ENCODE assay signal across 32 mouse cellular contexts in genomic region chr2:4596992-4597391, GRCm38 (mm10). TPM values are rescaled to one million over a fixed set of nuclear protein-coding genes. Genes with fewer than 3 reads are reported as not detected.
DNase-seq lines count a peak whose midpoint lies in the region; ATAC-seq and TF ChIP-seq lines count a peak whose summit lies in the region.
"Had no signal": no experiment of that assay in that cellular context is flagged by ENCODE, and none has a peak within 500 bp of the region (broad histone marks: within the 10 kb centered on the region; RNA-seq: fewer than 3 reads in every experiment).

No protein-coding gene starts in this region.

- WGBS in neural tube, embryonic 13.5 days = 97% methylated on average over 7 of the region's 7 CpGs

- no peaks in the 10 kb centered on the region for H3K27me3 ChIP-seq in neural tube, embryonic 13.5 days
- H3K27me3 ChIP-seq: CH12.LX; embryonic facial prominence, embryonic 13.5 days; forebrain, embryonic 12.5 days; heart, embryonic 12.5 days; heart, embryonic 15.5 days; hindbrain, embryonic 13.5 days had no signal

- in situ Hi-C loops in ES-E14 (cut with MboI; ENCODE audit: low sequenced_read_pairs in 2 of 2, unreplicated experiment in 2 of 2) = no loop called here

- ATAC-seq in neural tube, embryonic 13.5 days (ENCODE audit: low read depth) = no peak
- ATAC-seq: forebrain, embryonic 16.5 days; hindbrain, postnatal 0 days; inflammation-experienced regulatory T-cells, adult 6 months; intestine, embryonic 16.5 days had no signal

- intact Hi-C loops in heart, postnatal 10 days (cut with DNase I) = no loop called here
- intact Hi-C loops in left cerebral cortex, postnatal 10 days (cut with DNase I) = no loop called here

- H3K9me3 ChIP-seq in neural tube, embryonic 13.5 days = no peaks in the 10 kb centered on the region
- H3K9me3 ChIP-seq in ES-E14 (ENCODE audit: control insufficient read depth, insufficient read depth, low read depth, low read length) = no peaks in the 10 kb centered on the region
- H3K9me3 ChIP-seq: embryonic facial prominence, embryonic 10.5 days; embryonic facial prominence, embryonic 13.5 days; forebrain, embryonic 12.5 days; heart, embryonic 12.5 days; heart, embryonic 15.5 days; hindbrain, embryonic 13.5 days had no signal

- H3K4me2 ChIP-seq in neural tube, embryonic 13.5 days = no peak overlapping the region
- H3K4me2 ChIP-seq: embryonic facial prominence, embryonic 13.5 days; forebrain, embryonic 12.5 days; heart, embryonic 12.5 days; heart, embryonic 15.5 days; hindbrain, embryonic 13.5 days had no signal

- no peak overlapping the region for H3K9ac ChIP-seq in neural tube, embryonic 13.5 days
- H3K9ac ChIP-seq in ES-E14 (ENCODE audit: insufficient read depth, low read depth, low read length, poor library complexity, severe bottlenecking) = peak overlapping the region; percentile 47; the same call in 1 of the 2 replicates
- H3K9ac ChIP-seq: embryonic facial prominence, embryonic 13.5 days; forebrain, embryonic 12.5 days; heart, embryonic 12.5 days; heart, embryonic 15.5 days; hindbrain, embryonic 13.5 days had no signal

- peak overlapping the region; percentile 54; the same call in 1 of the 2 replicates for H3K27ac ChIP-seq in neural tube, embryonic 13.5 days (replicated peaks)
- H3K27ac ChIP-seq in ES-E14 (ENCODE audit: insufficient read depth, low read depth, low read length, poor library complexity, severe bottlenecking) = peak overlapping the region; percentile 70
- H3K27ac ChIP-seq: embryonic facial prominence, embryonic 10.5 days; embryonic facial prominence, embryonic 13.5 days; forebrain, embryonic 12.5 days; gastrocnemius, adult 2 months; heart, embryonic 15.5 days had no signal

- no peak overlapping the region for H3K4me3 ChIP-seq in neural tube, embryonic 13.5 days
- peak overlapping the region; percentile 59 to 65 for H3K4me3 ChIP-seq in ES-E14 (ENCODE audit: insufficient read depth in 1 of 2, low read depth in 1 of 2, low read length in 2 of 2, poor library complexity in 1 of 2, severe bottlenecking in 1 of 2)
- H3K4me3 ChIP-seq: embryonic facial prominence, embryonic 10.5 days; embryonic facial prominence, embryonic 13.5 days; erythroblast, embryonic 14.5 days; forebrain, embryonic 12.5 days; gastrocnemius, adult 2 months; heart, embryonic 12.5 days; heart, embryonic 15.5 days; hindbrain, embryonic 13.5 days had no signal

- peak; percentile 84 for DNase-seq in heart, adult 11 months
- no peak for DNase-seq in heart, postnatal 10 days
- DNase-seq in neural tube, embryonic 10.5 days (ENCODE audit: extremely low spot score, low spot score) = no peak
- DNase-seq in ES-E14 (ENCODE audit: low read depth, low spot score) = peak; percentile 60
- DNase-seq in left cerebral cortex, postnatal 10 days (ENCODE audit: extremely low spot score in 1 of 2, low spot score in 2 of 2) = no peak
- DNase-seq in embryo, embryonic 10 days (ENCODE audit: low spot score) = no peak
- DNase-seq: adrenal gland, adult 2 months; adrenal gland, postnatal 14 days; B cell, adult 2 months; cerebellum, adult 11 months; cerebellum, adult 2 months; cerebellum, adult 9-11 months; cerebellum, postnatal 25 days; embryo, embryonic 11 days; gastrocnemius, adult 2 months; gastrocnemius, postnatal 14 days; heart, adult 18-20 months; heart, postnatal 14 days; kidney, adult 18-20 months had no signal

- peaks cover 26% of the 10 kb centered on the region for H3K4me1 ChIP-seq in neural tube, embryonic 13.5 days (replicated peaks)
- H3K4me1 ChIP-seq in ES-E14 (ENCODE audit: control insufficient read depth in 2 of 2, insufficient read depth in 2 of 2, low read length in 2 of 2, poor library complexity in 1 of 2) = peaks cover 19 to 40% of the 10 kb centered on the region in 2 experiments
- H3K4me1 ChIP-seq: forebrain, embryonic 12.5 days had no signal

- peaks cover 70% of the 10 kb centered on the region for H3K36me3 ChIP-seq in neural tube, embryonic 13.5 days
- peaks cover 5% of the 10 kb centered on the region; the same call in 1 of the 2 replicates for H3K36me3 ChIP-seq in ES-E14 (ENCODE audit: control insufficient read depth, insufficient read depth, low read length, poor library complexity, severe bottlenecking)

TF ChIP-seq in ES-E14, 5 proteins besides CTCF, POLR2A, EP300 and RAD21:
- TF ChIP-seq ZNF384 (IDR thresholded peaks at IDR 0.05; ENCODE audit: low read depth, low read length) (no peak), MAFK (IDR thresholded peaks at IDR 0.05; ENCODE audit: insufficient read depth, low read depth, low read length) (no peak), HCFC1 (IDR thresholded peaks at IDR 0.05; ENCODE audit: borderline replicate concordance, insufficient read depth, low read length) (no peak), ZC3H11A (IDR thresholded peaks at IDR 0.05; ENCODE audit: borderline replicate concordance, low read depth, low read length) (no peak), CHD2 (IDR thresholded peaks at IDR 0.05; ENCODE audit: low read depth, low read length) (no peak)
TF ChIP-seq in ES-E14: peak in this region for 0.

RNA-seq across cellular contexts. Expression of gene Prpf18, which starts 54.9 kb away (rescaled TPM):
- 10 to 100 TPM; 30.0 to 33.7 TPM for total RNA-seq in heart, postnatal 10 days (2021)
- 42.6 and 43.5 TPM in 2 replicates for polyA plus RNA-seq in neural tube, embryonic 13.5 days (2015; fragmentation: Nextera tagmentation; extraction: Ambion mirVana)
- 17.4 and 22.9 TPM in 2 replicates for total RNA-seq in ES-E14 (2012; rRNA removed)
- total RNA-seq in left cerebral cortex, postnatal 10 days (2021) = 10 to 100 TPM; 35.9 to 37.5 TPM

Comparison
In these comparisons a context has a peak if more than half of its experiments do, and no peak if none do; other contexts are left out.
1. DNase-seq: peak in heart, adult 11 months (single experiment) and ES-E14 (single experiment); none in heart, postnatal 10 days (0 of 2), neural tube, embryonic 10.5 days (single experiment), left cerebral cortex, postnatal 10 days (0 of 2) and embryo, embryonic 10 days (single experiment).